Mouse (Mus musculus) bone marrow macrophage, adult 2 months (primary cell): ENCODE data around the gene Zmym1.

Experiments
- CTCF ChIP-seq: IDR thresholded peaks from 2 replicates; pipeline ENCODE4 v1.5.1; 2012; ENCODE audit warnings: low read depth, mild to moderate bottlenecking, low read length, moderate library complexity
- POLR2A ChIP-seq: IDR thresholded peaks from 2 replicates; pipeline ENCODE4 v1.6.1; 2012; ENCODE audit warnings: mild to moderate bottlenecking, low read depth, low read length, borderline replicate concordance

- TF ChIP-seq POLR2A: no peak
- no peak for TF ChIP-seq CTCF
These were observed 16.1 kb upstream of the Zmym1 start, which contains the start of gene Zmym6 for GRCm38 (mm10) chr4:127076875-127077548.
